In the genomic region with DNA sequence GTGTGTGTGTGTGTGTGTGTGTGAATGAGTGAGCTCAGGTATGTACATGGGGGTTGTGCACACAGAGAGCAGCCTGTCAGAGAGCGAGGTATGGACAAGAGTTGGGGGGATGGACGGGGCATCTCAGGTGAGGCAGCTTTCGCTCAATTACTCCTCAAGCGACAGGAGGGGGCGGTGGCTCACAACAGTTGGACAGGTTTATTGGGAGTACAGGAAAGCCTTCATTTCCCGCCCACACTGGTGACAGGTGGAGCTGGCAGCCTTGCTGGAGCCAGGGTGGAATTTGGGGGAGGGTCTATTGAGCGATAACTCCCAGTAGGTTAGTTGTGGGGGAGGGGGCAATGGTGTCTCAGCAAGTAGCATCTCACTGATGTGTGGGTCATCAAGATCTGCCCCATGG, we compare ENCODE assay signal across 20 mouse cellular contexts. TPM values are rescaled to one million over a fixed set of nuclear protein-coding genes. Genes with fewer than 3 reads are reported as not detected.
"Had no signal": no experiment of that assay in that cellular context is flagged by ENCODE, and none has a peak within 500 bp of the region (broad histone marks: within the 10 kb centered on the region; RNA-seq: fewer than 3 reads in every experiment).

No protein-coding gene starts in this region.

- H3K9me3 ChIP-seq: midbrain, embryonic 10.5 days; midbrain, embryonic 12.5 days; neural tube, embryonic 13.5 days; neural tube, embryonic 15.5 days had no signal

- H3K36me3 ChIP-seq: midbrain, embryonic 10.5 days; midbrain, embryonic 12.5 days; neural tube, embryonic 13.5 days; neural tube, embryonic 15.5 days had no signal

- H3K4me1 ChIP-seq: midbrain, embryonic 12.5 days; neural tube, embryonic 13.5 days; neural tube, embryonic 15.5 days had no signal

- H3K4me2 ChIP-seq: lung, embryonic 14.5 days; midbrain, embryonic 12.5 days; neural tube, embryonic 13.5 days; neural tube, embryonic 15.5 days had no signal

- H3K9ac ChIP-seq: lung, embryonic 14.5 days; midbrain, embryonic 12.5 days; neural tube, embryonic 13.5 days; neural tube, embryonic 15.5 days had no signal

- H3K27me3 ChIP-seq: neural tube, embryonic 15.5 days had no signal

- DNase-seq: lung, adult 18-20 months; lung, embryonic 14.5 days; lung, postnatal 10 days; lung, postnatal 4 days; midbrain, embryonic 14.5 days; retina, postnatal 1 day; right cerebral cortex, postnatal 4 days; spleen, adult 18-20 months; thymus, adult 18-20 months; thymus, postnatal 14 days; thymus, postnatal 36 days had no signal

- H3K27ac ChIP-seq: midbrain, embryonic 10.5 days; midbrain, embryonic 12.5 days; neural tube, embryonic 13.5 days; neural tube, embryonic 15.5 days had no signal

- H3K4me3 ChIP-seq: midbrain, embryonic 10.5 days; midbrain, embryonic 12.5 days; myocyte; neural tube, embryonic 13.5 days; neural tube, embryonic 15.5 days had no signal

- ATAC-seq: midbrain, embryonic 16.5 days had no signal

RNA-seq across cellular contexts. Expression of a gene that starts 48.2 kb away (rescaled TPM):
- polyA plus RNA-seq: lung, embryonic 14.5 days; lung, embryonic 16.5 days; stomach, embryonic 14.5 days; stomach, embryonic 16.5 days had no signal
